Mouse (Mus musculus): Measurements from ENCODE around the gene Ddit4. TPM values are rescaled to one million over a fixed set of nuclear protein-coding genes. Genes with fewer than 3 reads are reported as not detected.

Ddit4 gene
- polyA plus RNA-seq, 1 experiment, result 266 TPM

DNA sequence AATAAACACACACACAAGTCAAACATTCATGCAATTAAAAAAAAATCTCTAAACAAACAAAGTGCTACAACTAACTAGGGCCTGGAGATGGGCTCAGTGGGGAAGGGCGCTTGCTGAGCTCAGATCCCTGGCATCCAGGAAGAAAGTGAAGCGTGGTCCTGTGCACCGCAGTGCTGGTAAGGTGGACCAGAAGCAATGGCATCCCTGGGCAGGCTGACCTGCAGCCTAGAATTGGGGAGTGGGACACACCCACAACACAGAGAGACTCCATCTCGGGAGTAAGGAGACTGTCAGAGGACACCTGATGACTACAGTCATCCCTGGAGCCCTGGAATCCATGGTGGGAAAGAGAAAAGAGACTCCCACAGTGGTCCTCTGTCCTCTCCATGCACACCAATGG is 21.8 kb upstream of the Ddit4 start:
- Histone ChIP-seq H3K4me2 (ENCODE audit: low read depth) (no peak overlapping the region), H3K36me3 (ENCODE audit: control insufficient read depth, insufficient read depth) (no peaks in the 10 kb centered on the region), H3ac (ENCODE audit: control insufficient read depth, insufficient read length) (no peak overlapping the region), H3K27me3 (ENCODE audit: control insufficient read depth, insufficient read depth, insufficient read length) (no peaks in the 10 kb centered on the region), H3K79me2 (ENCODE audit: control insufficient read depth, insufficient read depth) (no peaks in the 10 kb centered on the region), H3K4me3 (no peak overlapping the region)
- TF ChIP-seq MYOG (IDR thresholded peaks at IDR 0.05; ENCODE audit: control insufficient read depth in 1 of 3, insufficient read depth in 1 of 3, insufficient read length in 2 of 3, low read depth in 2 of 3), result no peak
- TF ChIP-seq CEBPB (IDR thresholded peaks at IDR 0.05; ENCODE audit: insufficient read depth, poor library complexity, severe bottlenecking), result no peak
- TF ChIP-seq TCF3 (IDR thresholded peaks at IDR 0.05; ENCODE audit: insufficient read length, low read depth), result no peak
- no peak for TF ChIP-seq POLR2AphosphoS2 (IDR thresholded peaks at IDR 0.05; ENCODE audit: insufficient read length, low read depth)
- TF ChIP-seq SRF (IDR thresholded peaks at IDR 0.05; ENCODE audit: control insufficient read depth, insufficient read length, low read depth), result no peak
- no peak for TF ChIP-seq MAX (IDR thresholded peaks at IDR 0.05; ENCODE audit: low read depth)
- TF ChIP-seq USF1 (IDR thresholded peaks at IDR 0.05; ENCODE audit: low read depth), result no peak
- no peak for TF ChIP-seq REST (IDR thresholded peaks at IDR 0.05; ENCODE audit: insufficient read depth, insufficient read length)
- TF ChIP-seq E2F4 (IDR thresholded peaks at IDR 0.05; ENCODE audit: insufficient read depth), result no peak
- TF ChIP-seq POLR2A (IDR thresholded peaks at IDR 0.05; ENCODE audit: insufficient read length, low read depth), result no peak
- TF ChIP-seq MYOD1 (IDR thresholded peaks at IDR 0.05; ENCODE audit: control insufficient read depth in 1 of 3, insufficient read length in 2 of 3, low read depth in 2 of 3), result no peak
- no peak for TF ChIP-seq TCF12 (IDR thresholded peaks at IDR 0.05; ENCODE audit: insufficient read depth, poor library complexity, severe bottlenecking)

DNA sequence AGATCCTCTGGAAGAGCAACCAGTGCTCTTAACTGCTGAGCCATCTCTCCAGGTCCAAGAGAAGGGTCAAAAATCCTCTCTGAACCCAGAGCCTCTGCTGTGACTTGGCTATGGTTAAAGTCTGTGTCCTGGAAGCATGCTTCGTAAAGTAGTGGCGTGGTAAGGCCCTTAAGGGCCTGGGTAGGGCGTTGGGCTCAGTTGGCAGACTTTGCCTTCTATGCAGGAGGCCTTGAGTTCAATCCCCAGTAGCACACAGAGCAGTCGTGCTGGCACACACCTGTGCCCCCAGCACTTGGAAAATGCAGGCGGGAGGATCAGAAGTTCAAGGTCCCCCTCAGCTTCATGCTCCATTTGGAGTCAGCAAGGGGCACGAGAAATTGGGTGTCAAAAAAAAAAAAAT is 21.4 kb upstream of the Ddit4 start:
- Histone ChIP-seq H3ac (ENCODE audit: control insufficient read depth, insufficient read length) (no peak overlapping the region), H3K4me2 (ENCODE audit: low read depth) (no peak overlapping the region), H3K36me3 (ENCODE audit: control insufficient read depth, insufficient read depth) (no peaks in the 10 kb centered on the region), H3K79me2 (ENCODE audit: control insufficient read depth, insufficient read depth) (no peaks in the 10 kb centered on the region), H3K27me3 (ENCODE audit: control insufficient read depth, insufficient read depth, insufficient read length) (no peaks in the 10 kb centered on the region), H3K4me3 (no peak overlapping the region)
- no peak for TF ChIP-seq POLR2A (IDR thresholded peaks at IDR 0.05; ENCODE audit: insufficient read length, low read depth)
- TF ChIP-seq MAX (IDR thresholded peaks at IDR 0.05; ENCODE audit: low read depth), result no peak
- TF ChIP-seq TCF3 (IDR thresholded peaks at IDR 0.05; ENCODE audit: insufficient read length, low read depth), result no peak
- TF ChIP-seq CEBPB (IDR thresholded peaks at IDR 0.05; ENCODE audit: insufficient read depth, poor library complexity, severe bottlenecking), result no peak
- no peak for TF ChIP-seq SRF (IDR thresholded peaks at IDR 0.05; ENCODE audit: control insufficient read depth, insufficient read length, low read depth)
- no peak for TF ChIP-seq POLR2AphosphoS2 (IDR thresholded peaks at IDR 0.05; ENCODE audit: insufficient read length, low read depth)
- no peak for TF ChIP-seq USF1 (IDR thresholded peaks at IDR 0.05; ENCODE audit: low read depth)
- no peak for TF ChIP-seq MYOG (IDR thresholded peaks at IDR 0.05; ENCODE audit: control insufficient read depth in 1 of 3, insufficient read depth in 1 of 3, insufficient read length in 2 of 3, low read depth in 2 of 3)
- no peak for TF ChIP-seq MYOD1 (IDR thresholded peaks at IDR 0.05; ENCODE audit: control insufficient read depth in 1 of 3, insufficient read length in 2 of 3, low read depth in 2 of 3)
- TF ChIP-seq TCF12 (IDR thresholded peaks at IDR 0.05; ENCODE audit: insufficient read depth, poor library complexity, severe bottlenecking), result no peak
- no peak for TF ChIP-seq E2F4 (IDR thresholded peaks at IDR 0.05; ENCODE audit: insufficient read depth)

DNA sequence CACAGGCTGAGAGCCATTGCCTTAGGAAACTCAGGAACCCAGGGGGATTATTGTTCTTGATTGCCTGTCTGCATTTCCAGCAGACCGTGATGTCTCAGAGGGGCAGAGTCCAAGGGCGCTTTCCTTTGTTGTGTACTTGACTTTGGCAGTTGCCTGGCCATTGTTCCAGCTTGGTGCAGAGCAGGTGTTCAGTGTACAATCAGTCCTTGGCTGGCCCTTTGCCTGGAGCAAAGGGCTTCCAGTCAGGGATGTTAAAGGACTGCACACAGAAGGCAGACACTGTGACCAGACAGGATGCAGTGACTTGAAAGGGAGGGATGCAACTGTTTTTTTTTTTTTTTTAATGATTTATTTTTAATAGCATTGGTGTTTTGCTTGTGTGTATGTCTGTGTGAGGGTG is 20.9 kb upstream of the Ddit4 start:
- Histone ChIP-seq H3K4me2 (ENCODE audit: low read depth) (no peak overlapping the region), H3K79me2 (ENCODE audit: control insufficient read depth, insufficient read depth) (no peaks in the 10 kb centered on the region), H3K27me3 (ENCODE audit: control insufficient read depth, insufficient read depth, insufficient read length) (no peaks in the 10 kb centered on the region), H3K4me3 (no peak overlapping the region), H3K36me3 (ENCODE audit: control insufficient read depth, insufficient read depth) (no peaks in the 10 kb centered on the region), H3ac (ENCODE audit: control insufficient read depth, insufficient read length) (no peak overlapping the region)
- TF ChIP-seq MYOD1 (IDR thresholded peaks at IDR 0.05; ENCODE audit: control insufficient read depth in 1 of 3, insufficient read length in 2 of 3, low read depth in 2 of 3) (peak in 2 of 3 experiments; percentile 46 to 57), TCF3 (IDR thresholded peaks at IDR 0.05; ENCODE audit: insufficient read length, low read depth) (no peak), CEBPB (IDR thresholded peaks at IDR 0.05; ENCODE audit: insufficient read depth, poor library complexity, severe bottlenecking) (no peak), MYOG (IDR thresholded peaks at IDR 0.05; ENCODE audit: control insufficient read depth in 1 of 3, insufficient read depth in 1 of 3, insufficient read length in 2 of 3, low read depth in 2 of 3) (peak in 1 of 3 experiments; percentile 57)

DNA sequence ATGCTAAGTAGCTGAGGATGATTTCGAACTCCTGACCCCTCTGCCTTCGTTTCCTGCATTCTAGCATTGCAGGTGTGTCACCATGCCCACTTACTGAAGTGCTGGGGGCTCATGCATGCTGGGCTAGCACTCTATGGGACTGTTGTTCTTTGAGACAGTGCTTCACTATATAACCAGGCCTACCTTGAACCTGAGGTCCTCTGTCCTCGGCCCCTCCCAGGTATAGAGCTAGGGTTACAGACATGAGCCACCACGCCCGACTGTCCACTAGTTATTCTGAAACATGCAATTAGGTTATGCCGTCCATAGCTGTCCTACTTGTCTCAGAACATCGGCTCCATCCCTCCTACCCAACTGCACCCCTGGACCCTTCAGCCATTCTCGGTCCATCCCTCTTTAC is 20.2 kb upstream of the Ddit4 start:
- Histone ChIP-seq H3K4me3 (no peak overlapping the region), H3K4me2 (ENCODE audit: low read depth) (no peak overlapping the region), H3K79me2 (ENCODE audit: control insufficient read depth, insufficient read depth) (no peaks in the 10 kb centered on the region), H3ac (ENCODE audit: control insufficient read depth, insufficient read length) (no peak overlapping the region), H3K27me3 (ENCODE audit: control insufficient read depth, insufficient read depth, insufficient read length) (no peaks in the 10 kb centered on the region), H3K36me3 (ENCODE audit: control insufficient read depth, insufficient read depth) (no peaks in the 10 kb centered on the region)
- TF ChIP-seq E2F4 (IDR thresholded peaks at IDR 0.05; ENCODE audit: insufficient read depth) (no peak), MYOD1 (IDR thresholded peaks at IDR 0.05; ENCODE audit: control insufficient read depth in 1 of 3, insufficient read length in 2 of 3, low read depth in 2 of 3) (no peak), POLR2AphosphoS2 (IDR thresholded peaks at IDR 0.05; ENCODE audit: insufficient read length, low read depth) (no peak), USF1 (IDR thresholded peaks at IDR 0.05; ENCODE audit: low read depth) (no peak), CEBPB (IDR thresholded peaks at IDR 0.05; ENCODE audit: insufficient read depth, poor library complexity, severe bottlenecking) (no peak), MYOG (IDR thresholded peaks at IDR 0.05; ENCODE audit: control insufficient read depth in 1 of 3, insufficient read depth in 1 of 3, insufficient read length in 2 of 3, low read depth in 2 of 3) (no peak), SRF (IDR thresholded peaks at IDR 0.05; ENCODE audit: control insufficient read depth, insufficient read length, low read depth) (no peak), TCF3 (IDR thresholded peaks at IDR 0.05; ENCODE audit: insufficient read length, low read depth) (no peak), TCF12 (IDR thresholded peaks at IDR 0.05; ENCODE audit: insufficient read depth, poor library complexity, severe bottlenecking) (no peak), REST (IDR thresholded peaks at IDR 0.05; ENCODE audit: insufficient read depth, insufficient read length) (no peak), POLR2A (IDR thresholded peaks at IDR 0.05; ENCODE audit: insufficient read length, low read depth) (no peak), MAX (IDR thresholded peaks at IDR 0.05; ENCODE audit: low read depth) (no peak)
